Mouse (Mus musculus) heart, embryonic 12.5 days (tissue): ENCODE results near the gene Ptp4a2. TPM values are rescaled to one million over a fixed set of nuclear protein-coding genes. Genes with fewer than 3 reads are reported as not detected.
"Not testable (repeated sequence)": the region's sequence is repeated elsewhere in the genome, so short reads cannot be mapped to it uniquely, and the experiment has no call there.

Experiments used
- ATAC-seq: fragments of 200-750 bp; cut with Nextera tagmentation; 2 replicates; pipeline ENCODE4 v1.8.0; 2017; ENCODE audit warnings: moderate TSS enrichment, moderate library complexity; ENCODE audit not compliant: insufficient number of reproducible peaks, low FRiP score
- H3K27ac ChIP-seq: fragments of 300-500 bp; sonication (generic); 2 replicates; pipeline ENCODE4 v1.5.1; 2016; ENCODE audit warnings: mild to moderate bottlenecking, moderate library complexity; ENCODE audit not compliant: poor library complexity, severe bottlenecking
- H3K27me3 ChIP-seq: fragments of 300-500 bp; sonication (generic); replicated peaks from 2 replicates; pipeline ENCODE4 v1.6.1; 2016; ENCODE audit warnings: mild to moderate bottlenecking, moderate library complexity
- H3K36me3 ChIP-seq: fragments of 300-500 bp; sonication (generic); 2 replicates; pipeline ENCODE4 v1.6.1; 2016; ENCODE audit warnings: mild to moderate bottlenecking, moderate library complexity
- H3K4me1 ChIP-seq: fragments of 300-500 bp; sonication (generic); replicated peaks from 2 replicates; pipeline ENCODE4 v1.6.1; 2016; ENCODE audit warnings: mild to moderate bottlenecking
- H3K4me2 ChIP-seq: fragments of 300-500 bp; sonication (generic); 2 replicates; pipeline ENCODE4 v1.6.1; 2016; ENCODE audit warnings: mild to moderate bottlenecking, moderate library complexity
- H3K4me3 ChIP-seq: fragments of 300-500 bp; sonication (generic); 2 replicates; pipeline ENCODE4 v1.5.1; 2016; ENCODE audit warnings: mild to moderate bottlenecking
- H3K9ac ChIP-seq: fragments of 300-500 bp; sonication (generic); 2 replicates; pipeline ENCODE4 v1.6.1; 2016; ENCODE audit warnings: mild to moderate bottlenecking, moderate library complexity
- H3K9me3 ChIP-seq: fragments of 300-500 bp; sonication (generic); replicated peaks from 2 replicates; pipeline ENCODE4 v1.6.1; 2016; ENCODE audit warnings: mild to moderate bottlenecking, moderate library complexity
- WGBS: fragments of 180-500 bp; shearing (Covaris S2); methylation state at CpG from one replicate; pipeline ENCODE4 v1.1.7; 2016; 5-methylcytosine and 5-hydroxymethylcytosine counted together
- microRNA-seq: library from miRNA; unstranded; fragments of <30 nt; microRNA quantifications from one replicate; pipeline ENCODE4, GENCODE M21; 2017
- polyA plus RNA-seq: library from polyadenylated mRNA; unstranded; fragments of >200 nt; fragmentation: Nextera tagmentation; extraction: Ambion mirVana; gene quantifications from 2 replicates; pipeline ENCODE4 v1.2.1, GENCODE M21; 2016

Gene Ptp4a2
- polyA plus RNA-seq, 1 experiment from 2014 or later: 372 TPM

DNA sequence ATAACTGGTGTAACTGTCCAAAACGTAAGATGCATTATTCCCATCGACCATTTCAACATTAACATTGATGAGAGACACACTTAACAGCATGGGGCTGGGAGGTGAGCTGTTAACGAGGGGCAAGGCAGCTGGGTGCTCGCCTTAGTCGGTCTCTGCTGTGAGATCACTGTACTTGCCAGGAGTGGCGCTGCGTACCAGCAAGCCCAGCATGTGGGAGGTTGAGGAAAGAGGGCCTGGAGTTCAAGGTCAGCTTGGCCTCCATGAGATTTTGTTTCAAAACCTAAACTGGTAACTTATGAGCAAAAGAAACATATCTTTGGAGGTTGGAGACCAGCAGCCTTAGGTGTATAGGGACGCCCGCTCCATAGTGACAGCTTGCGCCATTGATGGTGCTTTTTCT is 78.6 kb downstream of the Ptp4a2 start:
- ATAC-seq: no peak
- H3K27me3 ChIP-seq: no peaks in the 10 kb centered on the region
- WGBS: 77% methylated on average over 10 of the region's 10 CpGs

DNA sequence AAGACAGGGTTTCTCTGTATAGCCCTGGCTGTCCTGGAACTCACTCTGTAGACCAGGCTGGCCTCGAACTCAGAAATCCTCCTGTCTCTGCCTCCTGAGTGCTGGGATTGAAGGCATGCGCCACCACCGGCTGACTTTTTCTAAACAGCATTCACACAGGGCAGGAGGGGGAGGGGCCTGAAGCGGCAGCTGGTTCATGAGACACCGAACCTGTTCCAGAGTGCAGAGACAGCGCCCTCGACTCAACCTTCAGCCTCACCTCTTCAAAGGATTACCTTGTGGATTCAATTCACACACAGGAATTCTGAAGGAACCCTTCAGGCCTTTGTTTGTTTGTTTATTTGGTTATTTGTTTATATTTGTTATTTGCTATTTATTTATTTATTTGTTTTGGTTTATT is 79.1 kb downstream of the Ptp4a2 start:
- no peaks in the 10 kb centered on the region for H3K27me3 ChIP-seq
- H3K9me3 ChIP-seq: no peaks in the 10 kb centered on the region
- no peaks in the 10 kb centered on the region for H3K4me1 ChIP-seq

More for the DNA sequence above, 78.6 kb downstream of the Ptp4a2 start:
- H3K4me2 ChIP-seq: no peak overlapping the region
- no peak overlapping the region for H3K9ac ChIP-seq
- H3K27ac ChIP-seq: no peak overlapping the region
- no peaks in the 10 kb centered on the region for H3K36me3 ChIP-seq
- no peaks in the 10 kb centered on the region for H3K4me1 ChIP-seq
- H3K9me3 ChIP-seq: no peaks in the 10 kb centered on the region
- no peak overlapping the region for H3K4me3 ChIP-seq

DNA sequence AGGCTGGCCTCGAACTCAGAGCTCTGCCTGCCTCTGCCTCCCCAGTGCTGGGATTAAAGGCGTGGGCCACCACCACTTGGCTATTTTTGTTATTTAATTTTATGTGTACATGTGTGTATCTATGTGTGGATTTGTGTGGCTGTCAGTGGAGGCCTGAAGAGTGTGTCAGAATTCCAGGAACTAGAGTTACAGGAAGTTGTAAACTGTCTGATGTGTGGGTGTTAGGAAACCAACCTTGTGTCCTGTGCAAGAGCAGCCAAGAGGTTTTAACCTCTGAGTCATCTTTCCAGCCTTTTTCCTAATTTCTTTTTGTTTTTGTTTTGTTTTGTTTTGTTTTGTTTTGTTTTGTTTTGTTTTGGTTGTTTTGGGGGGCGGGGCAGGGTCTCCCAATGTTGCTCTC is 83.8 kb downstream of the Ptp4a2 start:
- no peaks in the 10 kb centered on the region for H3K4me1 ChIP-seq
- no peaks in the 10 kb centered on the region for H3K9me3 ChIP-seq
- WGBS: 86% methylated on average over 3 of the region's 3 CpGs
- H3K27me3 ChIP-seq: no peaks in the 10 kb centered on the region
- no peak overlapping the region for H3K9ac ChIP-seq
- H3K36me3 ChIP-seq: no peaks in the 10 kb centered on the region
- H3K27ac ChIP-seq: no peak overlapping the region
- no peak for ATAC-seq
- no peak overlapping the region for H3K4me3 ChIP-seq
- H3K4me2 ChIP-seq: no peak overlapping the region

More for the DNA sequence above, 79.1 kb downstream of the Ptp4a2 start:
- Histone ChIP-seq H3K36me3 (no peaks in the 10 kb centered on the region), H3K9ac (no peak overlapping the region), H3K27ac (no peak overlapping the region), H3K4me2 (no peak overlapping the region), H3K4me3 (no peak overlapping the region)
- 83% methylated on average over 7 of the region's 7 CpGs for WGBS
- ATAC-seq: no peak

DNA sequence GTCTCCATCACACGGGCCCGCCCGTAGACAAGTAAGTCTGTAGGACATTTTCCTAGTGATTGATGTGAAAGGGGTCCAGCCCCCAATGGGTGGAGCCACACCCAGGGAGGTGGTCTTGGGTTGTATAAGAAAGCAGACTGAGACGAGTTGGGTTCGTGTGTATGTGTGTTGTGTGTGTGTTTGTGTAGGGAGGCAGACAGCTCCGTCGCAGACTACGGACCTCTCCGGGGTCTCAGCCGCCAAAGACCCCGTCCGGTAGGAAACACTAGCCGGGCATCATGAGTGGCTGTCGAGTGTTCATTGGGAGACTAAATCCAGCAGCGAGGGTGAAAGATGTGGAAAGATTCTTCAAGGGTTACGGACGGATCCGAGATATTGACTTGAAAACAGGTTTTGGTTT is 87.8 kb downstream of the Ptp4a2 start:
- not testable (repeated sequence) for ATAC-seq, H3K9ac ChIP-seq, H3K27ac ChIP-seq, H3K4me3 ChIP-seq, H3K36me3 ChIP-seq, H3K9me3 ChIP-seq, H3K4me2 ChIP-seq, H3K27me3 ChIP-seq
- H3K4me1 ChIP-seq: peaks cover 19% of the 10 kb centered on the region
- WGBS: 91% methylated on average over 18 of the region's 18 CpGs

Small RNA genes lying within 50 kb of the gene (microRNA-seq; reads per million reads assigned to microRNA genes)
- not detected for gene Gm28017

Other genes starting within 250 kb of the Ptp4a2 start
- 3.5 and 4.1 TPM in 2 replicates for gene Lck, start 237.6 kb upstream of the Ptp4a2 start, polyA plus RNA-seq
- 4.3 and 4.7 TPM in 2 replicates for gene Fam167b, start 232.7 kb upstream of the Ptp4a2 start, polyA plus RNA-seq
- 155 and 156 TPM in 2 replicates for gene Eif3i, start 210.6 kb upstream of the Ptp4a2 start, polyA plus RNA-seq
- 139 and 153 TPM in 2 replicates for gene Tmem234, start 210.6 kb upstream of the Ptp4a2 start, polyA plus RNA-seq
- 0.82 and 1.4 TPM in 2 replicates for gene Dcdc2b, start 197.0 kb upstream of the Ptp4a2 start, polyA plus RNA-seq
- 18.6 and 20.0 TPM in 2 replicates for gene Iqcc, start 192.1 kb upstream of the Ptp4a2 start, polyA plus RNA-seq
- gene Ccdc28b, start 187.3 kb upstream of the Ptp4a2 start, polyA plus RNA-seq: 42.3 and 44.2 TPM in 2 replicates
- gene Txlna, start 170.2 kb upstream of the Ptp4a2 start, polyA plus RNA-seq: 58.8 and 59.4 TPM in 2 replicates
- gene Kpna6, start 138.5 kb upstream of the Ptp4a2 start, polyA plus RNA-seq: 16.8 and 17.0 TPM in 2 replicates
- 5.8 and 7.7 TPM in 2 replicates for gene Tmem39b, start 114.4 kb upstream of the Ptp4a2 start, polyA plus RNA-seq
- 106 and 108 TPM in 2 replicates for gene Khdrbs1, start 68.9 kb upstream of the Ptp4a2 start, polyA plus RNA-seq
- gene Spocd1, start 118.0 kb downstream of the Ptp4a2 start, polyA plus RNA-seq: 0.33 and 0.36 TPM in 2 replicates
- gene Adgrb2, start 173.7 kb downstream of the Ptp4a2 start, polyA plus RNA-seq: 2.6 and 2.7 TPM in 2 replicates
- gene Col16a1, start 236.6 kb downstream of the Ptp4a2 start, polyA plus RNA-seq: 35.8 and 37.9 TPM in 2 replicates